Mouse (Mus musculus): Measurements from ENCODE around the gene Fstl4.

DNA sequence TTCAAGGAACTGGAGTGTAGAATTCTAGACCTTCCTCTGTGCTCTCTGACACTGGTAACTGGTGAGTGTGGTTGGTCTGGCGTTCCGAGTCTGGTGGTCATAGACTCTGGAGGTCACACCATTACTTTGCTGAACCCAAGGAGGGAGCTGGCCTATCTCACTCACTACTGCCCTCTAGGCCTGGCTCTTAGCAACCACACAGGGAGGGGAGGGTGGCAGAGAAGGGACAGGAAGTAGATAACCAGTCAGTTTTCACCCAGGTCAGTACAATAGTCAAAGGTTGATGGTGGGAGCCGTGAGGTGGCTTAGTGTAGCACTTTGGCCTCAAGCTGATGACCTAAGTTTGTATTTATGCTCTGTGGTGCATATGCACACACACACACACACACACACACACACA is 255.1 kb downstream of the Fstl4 start:
- no peak for TF ChIP-seq GATA1 (IDR thresholded peaks at IDR 0.05; ENCODE audit: borderline replicate concordance, low read length)
- no peak for TF ChIP-seq FLI1 (IDR thresholded peaks at IDR 0.05; ENCODE audit: low read length)

Data from megakaryocyte, embryonic 14.5 days (primary cell).